Mouse (Mus musculus): Measurements from ENCODE around the gene Tmem182. TPM values are rescaled to one million over a fixed set of nuclear protein-coding genes. Genes with fewer than 3 reads are reported as not detected.

The Tmem182 gene
- polyA plus RNA-seq, 1 experiment from 2014 or later, result not detected

DNA sequence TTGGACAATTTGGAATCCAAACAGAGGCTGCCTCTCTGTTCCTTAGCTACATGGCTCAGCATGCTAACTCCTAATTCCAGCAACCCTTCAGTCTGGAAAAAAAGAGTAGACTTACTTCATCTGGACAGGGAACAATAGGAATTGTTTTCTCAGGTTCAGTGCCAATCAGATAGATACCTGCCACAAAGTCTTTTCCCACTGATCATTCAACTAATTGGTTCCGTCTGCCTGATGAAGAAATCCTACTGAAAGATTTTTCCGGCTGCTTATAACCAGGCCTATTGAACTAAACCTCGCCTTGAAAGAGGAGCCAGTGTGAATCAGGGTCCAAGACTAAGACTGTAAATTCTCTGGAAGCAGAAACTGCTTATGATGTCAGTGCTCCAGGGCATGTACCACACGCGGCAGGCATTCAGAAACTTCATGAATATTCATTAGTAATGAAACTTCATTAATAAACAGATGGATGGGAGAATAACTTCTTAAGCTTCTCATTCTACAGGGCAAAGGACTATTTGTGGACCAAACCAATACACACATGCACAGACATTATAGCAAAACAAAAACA is 15.7 kb upstream of the Tmem182 start:
- no peak; the same call in 1 of the 2 replicates for ATAC-seq (ENCODE audit: low FRiP score)
- peak overlapping the region; percentile 69 for H3K4me3 ChIP-seq (ENCODE audit: low read depth, low read length)
- H3K4me2 ChIP-seq, result peak overlapping the region; percentile 70
- no peak for DNase-seq (ENCODE audit: low spot score, missing footprints)
- no peaks in the 10 kb centered on the region for H3K27me3 ChIP-seq (ENCODE audit: control insufficient read depth, insufficient read depth, low read length)
- no peaks in the 10 kb centered on the region for H3K9me3 ChIP-seq (ENCODE audit: control insufficient read depth, low read length)
- peak overlapping the region; percentile 58 for H3K9ac ChIP-seq (ENCODE audit: low read length)
- no peaks in the 10 kb centered on the region for H3K36me3 ChIP-seq (ENCODE audit: control insufficient read depth, insufficient read depth, low read length)
- peaks cover 4% of the 10 kb centered on the region; the same call in 1 of the 2 replicates for H3K4me1 ChIP-seq (ENCODE audit: control insufficient read depth, insufficient read depth, low read length)
- H3K27ac ChIP-seq (ENCODE audit: low read depth, low read length), result no peak overlapping the region
- 40% methylated on average over 5 of the region's 5 CpGs for WGBS

DNA sequence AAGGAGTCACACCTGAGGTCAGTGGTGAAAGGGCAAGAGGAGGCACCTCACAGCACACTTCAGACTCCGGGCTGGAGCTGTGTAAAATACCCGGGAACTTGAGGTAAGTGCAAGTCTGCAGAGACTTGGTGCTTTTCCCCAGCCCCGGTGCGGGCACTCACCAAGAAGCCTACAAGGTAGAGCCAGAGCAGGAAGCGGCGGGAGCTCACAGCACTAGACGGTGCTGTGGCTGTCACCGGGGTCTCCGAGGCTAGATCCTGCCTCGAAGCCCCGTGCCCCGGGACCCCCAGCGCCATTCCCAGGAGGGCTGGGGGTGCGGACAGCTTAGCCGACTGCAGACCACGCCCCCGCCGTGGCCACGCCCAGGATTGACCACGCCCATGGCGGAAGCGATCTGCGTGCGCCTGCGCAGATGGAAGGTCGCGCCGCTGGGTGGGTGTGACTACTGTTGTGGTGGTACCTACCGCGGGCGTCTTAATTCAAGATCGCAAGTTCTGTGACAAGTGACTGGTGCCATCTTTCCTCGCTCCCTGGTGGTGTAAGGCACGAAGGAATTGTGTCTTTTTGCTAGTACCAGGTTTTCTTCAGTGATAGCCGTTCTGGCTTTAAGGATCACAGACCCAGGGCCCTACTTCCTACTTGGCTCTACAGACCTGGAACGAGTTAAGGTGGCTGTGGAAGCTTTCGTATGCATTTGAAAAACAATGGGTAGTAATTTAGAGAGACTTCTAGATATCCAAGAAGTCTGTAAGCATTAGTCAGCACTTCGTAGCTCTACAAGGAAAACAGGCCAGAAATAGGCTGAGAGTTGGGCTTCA is 14.9 kb upstream of the Tmem182 start, which contains the start of gene Mfsd9:
TSS of gene Mfsd9 (minus strand) at position 364 of the 818 bp plus-strand sequence.
- peak within 1 kb of the TSS; percentile 58 for H3K9ac ChIP-seq (ENCODE audit: low read length)
- peaks cover 4% of the 10 kb centered on the region; the same call in 1 of the 2 replicates for H3K4me1 ChIP-seq (ENCODE audit: control insufficient read depth, insufficient read depth, low read length)
- no peaks in the 10 kb centered on the region for H3K27me3 ChIP-seq (ENCODE audit: control insufficient read depth, insufficient read depth, low read length)
- H3K36me3 ChIP-seq (ENCODE audit: control insufficient read depth, insufficient read depth, low read length), result no peaks in the 10 kb centered on the region
- H3K4me3 ChIP-seq (ENCODE audit: low read depth, low read length), result peak within 1 kb of the TSS; percentile 69
- peak within 1 kb of the TSS; percentile 70 for H3K4me2 ChIP-seq
- WGBS, result 6% methylated on average over 38 of the region's 38 CpGs
- H3K9me3 ChIP-seq (ENCODE audit: control insufficient read depth, low read length), result no peaks in the 10 kb centered on the region
- DNase-seq (ENCODE audit: low spot score, missing footprints) (peak; percentile 99), ATAC-seq (ENCODE audit: low FRiP score) (peak; percentile 95)
- H3K27ac ChIP-seq (ENCODE audit: low read depth, low read length), result no peak within 1 kb of the TSS

DNA sequence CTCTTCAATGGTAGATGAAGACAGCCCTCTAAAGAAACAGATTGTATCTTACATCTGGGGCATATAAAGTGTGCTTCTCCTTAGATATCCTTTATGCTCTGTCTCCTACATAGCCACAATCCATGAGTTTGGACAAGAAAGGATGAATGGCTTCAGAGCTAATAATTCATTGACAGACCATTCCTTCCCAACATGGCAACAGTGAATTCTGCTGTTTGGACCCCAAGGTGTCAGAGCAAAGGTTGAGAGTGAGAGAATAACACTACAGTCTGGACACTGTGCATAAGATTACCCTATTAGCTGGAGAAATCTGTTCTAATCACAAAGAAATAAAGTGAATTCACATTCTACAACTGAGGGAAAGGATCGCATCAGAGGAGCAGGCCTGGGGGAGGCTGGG is 9.9 kb upstream of the Tmem182 start:
- ATAC-seq (ENCODE audit: low FRiP score), result no peak
- 97% methylated on average over 1 of the region's 1 CpGs for WGBS

DNA sequence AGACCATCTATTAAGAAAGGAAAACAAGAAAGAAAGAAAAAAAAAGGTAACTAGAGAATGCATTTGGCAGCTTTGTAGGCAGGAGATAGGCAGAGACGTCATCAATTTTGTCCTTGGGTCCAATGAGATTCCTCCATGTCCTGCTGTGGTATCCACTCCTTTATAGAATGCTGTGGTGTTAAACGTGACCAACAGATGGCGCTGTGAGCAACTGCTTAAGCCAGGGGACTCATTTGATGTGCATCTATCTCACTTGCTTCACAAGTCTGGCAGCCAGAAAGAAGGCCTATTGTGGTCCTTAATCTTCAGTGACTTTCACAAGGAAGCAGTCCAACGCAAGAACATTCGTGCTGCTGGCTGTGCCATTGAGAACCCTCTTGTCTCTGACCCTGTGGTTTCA is 8.1 kb upstream of the Tmem182 start:
- ATAC-seq (ENCODE audit: low FRiP score), result peak; percentile 62

More for the DNA sequence above, 9.9 kb upstream of the Tmem182 start:
- Histone ChIP-seq H3K4me2 (no peak overlapping the region), H3K36me3 (ENCODE audit: control insufficient read depth, insufficient read depth, low read length) (no peaks in the 10 kb centered on the region), H3K9ac (ENCODE audit: low read length) (no peak overlapping the region), H3K4me3 (ENCODE audit: low read depth, low read length) (no peak overlapping the region), H3K27ac (ENCODE audit: low read depth, low read length) (no peak overlapping the region), H3K4me1 (ENCODE audit: control insufficient read depth, insufficient read depth, low read length) (peaks cover 4% of the 10 kb centered on the region; the same call in 1 of the 2 replicates), H3K27me3 (ENCODE audit: control insufficient read depth, insufficient read depth, low read length) (no peaks in the 10 kb centered on the region), H3K9me3 (ENCODE audit: control insufficient read depth, low read length) (no peaks in the 10 kb centered on the region)
- no peak for DNase-seq (ENCODE audit: low spot score, missing footprints)

DNA sequence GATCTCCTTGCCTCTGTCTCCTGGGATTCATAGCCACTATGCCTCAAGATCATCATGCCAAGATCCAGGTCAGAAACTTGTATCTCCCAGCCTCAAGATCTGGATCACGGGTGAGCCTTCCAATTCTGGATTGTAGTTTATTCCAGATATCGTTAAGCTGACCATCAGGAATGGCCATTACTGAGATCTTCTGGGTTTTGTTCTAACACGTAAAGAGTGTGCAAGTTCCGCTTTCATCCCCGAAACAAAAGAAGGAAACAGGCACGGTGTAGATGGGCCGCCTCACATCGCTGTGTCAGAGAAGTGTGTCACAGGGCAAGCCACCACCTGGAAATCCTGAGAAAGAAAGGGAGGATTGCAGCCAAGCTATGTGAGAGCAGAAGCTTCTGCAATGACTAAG is 6.3 kb upstream of the Tmem182 start:
- ATAC-seq (ENCODE audit: low FRiP score) (no peak), DNase-seq (ENCODE audit: low spot score, missing footprints) (no peak)
- 93% methylated on average over 8 of the region's 8 CpGs for WGBS
- Histone ChIP-seq H3K9ac (ENCODE audit: low read length) (no peak overlapping the region), H3K27me3 (ENCODE audit: control insufficient read depth, insufficient read depth, low read length) (no peaks in the 10 kb centered on the region), H3K36me3 (ENCODE audit: control insufficient read depth, insufficient read depth, low read length) (no peaks in the 10 kb centered on the region), H3K4me2 (no peak overlapping the region), H3K4me3 (ENCODE audit: low read depth, low read length) (no peak overlapping the region), H3K27ac (ENCODE audit: low read depth, low read length) (no peak overlapping the region), H3K9me3 (ENCODE audit: control insufficient read depth, low read length) (no peaks in the 10 kb centered on the region), H3K4me1 (ENCODE audit: control insufficient read depth, insufficient read depth, low read length) (no peaks in the 10 kb centered on the region)

More for the DNA sequence above, 8.1 kb upstream of the Tmem182 start:
- DNase-seq (ENCODE audit: low spot score, missing footprints), result peak; percentile 96
- no peak overlapping the region for H3K4me2 ChIP-seq
- H3K27me3 ChIP-seq (ENCODE audit: control insufficient read depth, insufficient read depth, low read length), result no peaks in the 10 kb centered on the region
- H3K4me1 ChIP-seq (ENCODE audit: control insufficient read depth, insufficient read depth, low read length), result no peaks in the 10 kb centered on the region
- H3K4me3 ChIP-seq (ENCODE audit: low read depth, low read length), result no peak overlapping the region
- H3K9ac ChIP-seq (ENCODE audit: low read length), result no peak overlapping the region
- WGBS, result 17% methylated on average over 5 of the region's 5 CpGs
- no peaks in the 10 kb centered on the region for H3K9me3 ChIP-seq (ENCODE audit: control insufficient read depth, low read length)
- no peaks in the 10 kb centered on the region for H3K36me3 ChIP-seq (ENCODE audit: control insufficient read depth, insufficient read depth, low read length)
- no peak overlapping the region for H3K27ac ChIP-seq (ENCODE audit: low read depth, low read length)

DNA sequence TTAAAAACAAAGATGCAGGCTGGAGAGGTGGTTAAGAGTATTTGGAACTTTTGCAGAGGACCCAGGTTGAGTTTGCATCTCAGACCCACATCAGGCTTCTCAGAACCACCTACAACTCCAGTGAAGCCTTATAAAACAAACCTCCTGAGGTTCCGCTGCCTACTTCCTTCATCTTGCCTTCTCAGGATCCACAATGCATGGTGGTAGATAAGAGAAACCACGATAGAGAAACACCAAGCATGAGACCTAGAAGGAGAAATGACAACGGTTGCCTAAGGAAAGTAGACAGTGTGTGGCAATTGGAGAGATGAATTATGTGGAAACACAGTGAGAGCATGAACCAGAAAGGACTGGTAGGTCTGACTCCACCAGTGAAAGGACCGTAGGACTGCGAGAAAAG is 4.5 kb upstream of the Tmem182 start:
- Histone ChIP-seq H3K4me2 (no peak overlapping the region), H3K36me3 (ENCODE audit: control insufficient read depth, insufficient read depth, low read length) (no peaks in the 10 kb centered on the region), H3K4me1 (ENCODE audit: control insufficient read depth, insufficient read depth, low read length) (no peaks in the 10 kb centered on the region), H3K27ac (ENCODE audit: low read depth, low read length) (no peak overlapping the region), H3K27me3 (ENCODE audit: control insufficient read depth, insufficient read depth, low read length) (no peaks in the 10 kb centered on the region), H3K9me3 (ENCODE audit: control insufficient read depth, low read length) (no peaks in the 10 kb centered on the region), H3K9ac (ENCODE audit: low read length) (no peak overlapping the region), H3K4me3 (ENCODE audit: low read depth, low read length) (no peak overlapping the region)
- WGBS, result 79% methylated on average over 5 of the region's 5 CpGs
- no peak for DNase-seq (ENCODE audit: low spot score, missing footprints)
- ATAC-seq (ENCODE audit: low FRiP score), result no peak

DNA sequence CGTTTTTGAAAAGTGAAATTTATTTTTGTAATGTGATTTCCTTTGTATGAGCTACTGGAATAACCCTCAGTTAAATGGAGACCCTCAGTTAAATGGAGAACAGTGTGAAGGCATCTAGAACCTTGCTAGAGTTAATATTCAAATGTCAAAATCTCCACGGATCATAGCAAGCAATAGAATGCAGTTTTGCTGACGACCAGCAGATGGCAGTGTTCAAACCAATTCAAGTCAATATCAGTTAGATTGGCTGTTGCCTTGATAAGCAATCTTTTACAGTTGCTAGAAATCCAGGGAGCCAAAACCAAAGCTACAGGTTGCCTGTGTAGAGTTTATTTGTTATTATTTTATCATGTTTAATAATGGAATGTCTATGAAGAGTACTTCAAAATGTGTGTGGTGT is 2.6 kb upstream of the Tmem182 start:
- Histone ChIP-seq H3K4me1 (ENCODE audit: control insufficient read depth, insufficient read depth, low read length) (no peaks in the 10 kb centered on the region), H3K27ac (ENCODE audit: low read depth, low read length) (no peak overlapping the region), H3K27me3 (ENCODE audit: control insufficient read depth, insufficient read depth, low read length) (no peaks in the 10 kb centered on the region), H3K4me3 (ENCODE audit: low read depth, low read length) (no peak overlapping the region), H3K4me2 (no peak overlapping the region), H3K9ac (ENCODE audit: low read length) (no peak overlapping the region), H3K9me3 (ENCODE audit: control insufficient read depth, low read length) (no peaks in the 10 kb centered on the region), H3K36me3 (ENCODE audit: control insufficient read depth, insufficient read depth, low read length) (no peaks in the 10 kb centered on the region)
- 26% methylated on average over 3 of the region's 3 CpGs for WGBS
- DNase-seq (ENCODE audit: low spot score, missing footprints) (peak; percentile 90), ATAC-seq (ENCODE audit: low FRiP score) (no peak)

DNA sequence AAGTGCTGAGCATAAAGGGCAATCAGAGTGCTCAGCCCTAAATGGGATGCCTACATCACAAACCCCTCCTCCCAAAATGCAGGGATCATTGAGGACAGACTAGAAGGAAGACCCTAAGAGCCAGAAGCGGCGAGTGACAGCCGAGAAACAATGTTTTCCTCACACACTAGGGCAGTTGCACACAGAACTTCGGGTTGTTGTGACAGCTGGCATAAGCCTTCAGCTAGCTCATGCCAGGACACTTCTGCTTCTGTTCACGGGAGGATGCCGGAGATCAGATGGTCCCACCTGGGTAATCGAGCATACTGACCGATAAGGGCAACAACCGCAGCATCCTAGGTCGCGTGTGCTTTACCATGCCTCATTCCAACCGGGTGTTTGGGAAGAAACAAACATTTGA is 1.3 kb upstream of the Tmem182 start:
- no peak overlapping the region for H3K9ac ChIP-seq (ENCODE audit: low read length)
- no peak for DNase-seq (ENCODE audit: low spot score, missing footprints)
- WGBS, result 91% methylated on average over 12 of the region's 12 CpGs
- H3K4me3 ChIP-seq (ENCODE audit: low read depth, low read length), result no peak overlapping the region
- ATAC-seq (ENCODE audit: low FRiP score), result no peak
- no peaks in the 10 kb centered on the region for H3K27me3 ChIP-seq (ENCODE audit: control insufficient read depth, insufficient read depth, low read length)
- no peaks in the 10 kb centered on the region for H3K36me3 ChIP-seq (ENCODE audit: control insufficient read depth, insufficient read depth, low read length)
- no peaks in the 10 kb centered on the region for H3K4me1 ChIP-seq (ENCODE audit: control insufficient read depth, insufficient read depth, low read length)
- no peak overlapping the region for H3K27ac ChIP-seq (ENCODE audit: low read depth, low read length)
- H3K4me2 ChIP-seq, result no peak overlapping the region
- no peaks in the 10 kb centered on the region for H3K9me3 ChIP-seq (ENCODE audit: control insufficient read depth, low read length)

DNA sequence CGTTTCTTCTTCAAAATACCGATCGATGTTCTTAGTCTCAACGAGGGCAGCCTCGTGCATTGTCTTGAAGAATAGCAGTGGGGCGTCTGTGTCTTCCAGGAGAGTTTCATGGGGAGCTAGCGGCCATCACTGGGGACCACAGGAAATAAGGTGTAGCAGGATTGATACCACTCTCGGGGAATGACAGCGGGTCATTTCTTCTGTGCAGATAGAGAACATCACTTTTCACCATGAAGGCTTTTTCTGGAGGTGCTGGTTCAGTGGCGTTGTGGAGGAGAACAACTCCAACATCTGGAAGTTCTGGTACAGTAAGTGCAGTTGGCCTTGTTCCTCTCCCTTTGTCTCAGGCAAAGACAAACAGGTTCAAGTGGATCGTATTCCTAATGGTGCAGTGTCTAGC is 490 bp downstream of the Tmem182 start:
- no peaks in the 10 kb centered on the region for H3K4me1 ChIP-seq (ENCODE audit: control insufficient read depth, insufficient read depth, low read length)
- DNase-seq (ENCODE audit: low spot score, missing footprints) (no peak), ATAC-seq (ENCODE audit: low FRiP score) (no peak)
- H3K4me2 ChIP-seq, result no peak overlapping the region
- H3K9me3 ChIP-seq (ENCODE audit: control insufficient read depth, low read length), result no peaks in the 10 kb centered on the region
- no peak overlapping the region for H3K4me3 ChIP-seq (ENCODE audit: low read depth, low read length)
- H3K9ac ChIP-seq (ENCODE audit: low read length), result no peak overlapping the region
- no peaks in the 10 kb centered on the region for H3K27me3 ChIP-seq (ENCODE audit: control insufficient read depth, insufficient read depth, low read length)
- H3K27ac ChIP-seq (ENCODE audit: low read depth, low read length), result no peak overlapping the region
- WGBS, result 92% methylated on average over 11 of the region's 11 CpGs
- no peaks in the 10 kb centered on the region for H3K36me3 ChIP-seq (ENCODE audit: control insufficient read depth, insufficient read depth, low read length)

Data from midbrain, embryonic 11.5 days (tissue).